Mouse (Mus musculus) limb, embryonic 14.5 days (tissue): ENCODE measurements around the gene Nsmce4a. TPM values are rescaled to one million over a fixed set of nuclear protein-coding genes. Genes with fewer than 3 reads are reported as not detected.

Experiments used
- ATAC-seq: fragments of 200-750 bp; cut with Nextera tagmentation; 2 replicates; pipeline ENCODE4 v1.8.0; 2017; ENCODE audit warnings: low read depth, moderate number of reproducible peaks, moderate TSS enrichment; ENCODE audit not compliant: low FRiP score
- DNase-seq: peaks from one replicate; pipeline ENCODE4 v3.0.0-alpha.2; 2015; ENCODE audit warnings: low spot score
- H3K27ac ChIP-seq: fragments of 300-500 bp; sonication (generic); replicated peaks from 2 replicates; pipeline ENCODE4 v1.5.1; 2014; ENCODE audit warnings: low read depth, mild to moderate bottlenecking, low read length, moderate library complexity, mixed read lengths
- H3K27me3 ChIP-seq: fragments of 300-500 bp; sonication (generic); 2 replicates; pipeline ENCODE4 v1.6.1; 2014; ENCODE audit warnings: low read length, mixed read lengths; ENCODE audit not compliant: control insufficient read depth, insufficient read depth
- H3K36me3 ChIP-seq: fragments of 300-500 bp; sonication (generic); 2 replicates; pipeline ENCODE4 v1.6.1; 2014; ENCODE audit warnings: mild to moderate bottlenecking, low read length, moderate library complexity, mixed read lengths; ENCODE audit not compliant: control insufficient read depth, insufficient read depth
- H3K4me1 ChIP-seq: fragments of 300-500 bp; sonication (generic); 2 replicates; pipeline ENCODE4 v1.6.1; 2014; ENCODE audit warnings: antibody characterized with exemption, low read length, mixed read lengths; ENCODE audit not compliant: control insufficient read depth, insufficient read depth
- H3K4me2 ChIP-seq: fragments of 300-500 bp; sonication (generic); replicated peaks from 2 replicates; pipeline ENCODE4 v1.6.1; 2014; ENCODE audit warnings: low read depth, mild to moderate bottlenecking, low read length, moderate library complexity; ENCODE audit not compliant: severe bottlenecking
- H3K4me3 ChIP-seq: fragments of 300-500 bp; sonication (generic); replicated peaks from 2 replicates; pipeline ENCODE4 v1.5.1; 2014; ENCODE audit warnings: low read length
- H3K9ac ChIP-seq: fragments of 300-500 bp; sonication (generic); 2 replicates; pipeline ENCODE4 v1.6.1; 2014; ENCODE audit warnings: mild to moderate bottlenecking, low read depth, low read length, moderate library complexity; ENCODE audit not compliant: severe bottlenecking
- H3K9me3 ChIP-seq: fragments of 300-500 bp; sonication (generic); 2 replicates; pipeline ENCODE4 v1.6.1; 2016; ENCODE audit warnings: low read length; ENCODE audit not compliant: control insufficient read depth
- POLR2A ChIP-seq: fragments of 200-500 bp; IDR thresholded peaks from 2 replicates; pipeline ENCODE4 v1.8.0; 2012; ENCODE audit warnings: inconsistent platforms, mild to moderate bottlenecking, moderate library complexity, borderline replicate concordance; ENCODE audit not compliant: insufficient read depth, insufficient read length; ENCODE audit errors: extremely low read depth
- WGBS: fragments of 180-500 bp; shearing (Covaris S2); extraction: QIAGEN DNeasy Blood & Tissue Kit; methylation state at CpG from one replicate; pipeline ENCODE4 v1.1.7; 2014; 5-methylcytosine and 5-hydroxymethylcytosine counted together
- polyA plus RNA-seq, 2 experiments: library from polyadenylated mRNA; depleted of rRNA in 1 of 2; stranded (reverse) in 1 of 2; unstranded in 1 of 2; fragments of >200 nt; fragmentation: Nextera tagmentation in 1 of 2; extraction: Ambion mirVana in 1 of 2; gene quantifications; 2 replicates each; pipeline versions ENCODE4 v1.2.1 to v1.2.3; 2012 to 2014

Nsmce4a gene
- polyA plus RNA-seq, 2 experiments, result 88.8 to 164 TPM

GRCm38 (mm10) chr7:130568783-130569436 lies 4.0 kb downstream of the Nsmce4a start:
- H3K4me2 ChIP-seq, result no peak overlapping the region
- H3K36me3 ChIP-seq, result no peaks in the 10 kb centered on the region
- ATAC-seq (no peak), DNase-seq (no peak)
- no peaks in the 10 kb centered on the region for H3K9me3 ChIP-seq
- no peaks in the 10 kb centered on the region for H3K4me1 ChIP-seq
- no peak overlapping the region for H3K4me3 ChIP-seq
- no peak overlapping the region for H3K27ac ChIP-seq
- no peaks in the 10 kb centered on the region for H3K27me3 ChIP-seq
- no peak overlapping the region for H3K9ac ChIP-seq
- 54% methylated on average over 9 of the region's 9 CpGs for WGBS
- no peak for TF ChIP-seq POLR2A

- Histone ChIP-seq H3K9ac (no peak overlapping the region), H3K27me3 (no peaks in the 10 kb centered on the region), H3K4me2 (no peak overlapping the region), H3K4me1 (no peaks in the 10 kb centered on the region), H3K27ac (no peak overlapping the region), H3K4me3 (no peak overlapping the region), H3K36me3 (no peaks in the 10 kb centered on the region), H3K9me3 (no peaks in the 10 kb centered on the region)
- 52% methylated on average over 3 of the region's 3 CpGs for WGBS
- ATAC-seq, result no peak
- TF ChIP-seq POLR2A, result no peak
- DNase-seq, result no peak
Observed at GRCm38 (mm10) chr7:130564596-130564995, 8.3 kb downstream of the Nsmce4a start.

GRCm38 (mm10) chr7:130563880-130564279 lies 9.0 kb downstream of the Nsmce4a start:
- H3K4me3 ChIP-seq, result no peak overlapping the region
- H3K27ac ChIP-seq, result no peak overlapping the region
- H3K27me3 ChIP-seq, result no peaks in the 10 kb centered on the region
- H3K9me3 ChIP-seq, result no peaks in the 10 kb centered on the region
- no peaks in the 10 kb centered on the region for H3K36me3 ChIP-seq
- TF ChIP-seq POLR2A, result no peak
- DNase-seq (no peak), ATAC-seq (no peak)
- WGBS, result 61% methylated on average over 4 of the region's 4 CpGs
- H3K4me2 ChIP-seq, result no peak overlapping the region
- H3K9ac ChIP-seq, result no peak overlapping the region
- H3K4me1 ChIP-seq, result no peaks in the 10 kb centered on the region

DNA sequence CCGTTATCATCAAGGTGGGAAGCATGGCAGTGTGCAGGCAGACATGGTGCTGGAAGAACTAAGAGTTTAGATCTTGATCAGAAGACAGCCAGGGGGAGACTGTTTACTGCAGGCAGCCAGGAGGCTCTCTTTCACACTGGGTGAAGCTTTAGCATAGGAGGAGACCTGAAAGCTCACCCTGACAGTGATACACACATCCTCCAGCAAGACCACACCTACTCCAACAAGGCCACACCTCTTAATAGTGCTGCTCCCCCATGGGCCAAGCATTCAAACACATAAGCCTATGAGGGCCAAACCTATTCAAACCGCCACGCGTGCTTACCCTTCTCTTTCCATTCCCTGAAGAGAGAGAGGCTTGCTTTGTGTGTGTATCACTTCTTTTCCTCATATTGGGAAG lies 9.6 kb downstream of the Nsmce4a start:
- H3K4me3 ChIP-seq, result no peak overlapping the region
- H3K36me3 ChIP-seq, result no peaks in the 10 kb centered on the region
- 83% methylated on average over 4 of the region's 4 CpGs for WGBS
- H3K27me3 ChIP-seq, result no peaks in the 10 kb centered on the region
- H3K27ac ChIP-seq, result no peak overlapping the region
- ATAC-seq, result no peak
- no peak overlapping the region for H3K4me2 ChIP-seq
- H3K4me1 ChIP-seq, result no peaks in the 10 kb centered on the region
- DNase-seq, result no peak
- H3K9me3 ChIP-seq, result no peaks in the 10 kb centered on the region
- TF ChIP-seq POLR2A, result no peak
- H3K9ac ChIP-seq, result no peak overlapping the region

GRCm38 (mm10) chr7:130560933-130561332 lies 12.0 kb downstream of the Nsmce4a start:
- Histone ChIP-seq H3K9ac (no peak overlapping the region), H3K4me1 (no peaks in the 10 kb centered on the region), H3K4me2 (no peak overlapping the region), H3K27ac (no peak overlapping the region), H3K9me3 (no peaks in the 10 kb centered on the region), H3K36me3 (no peaks in the 10 kb centered on the region), H3K4me3 (no peak overlapping the region), H3K27me3 (no peaks in the 10 kb centered on the region)
- WGBS, result 56% methylated on average over 1 of the region's 1 CpGs
- no peak for ATAC-seq
- no peak for TF ChIP-seq POLR2A
- no peak for DNase-seq

DNA sequence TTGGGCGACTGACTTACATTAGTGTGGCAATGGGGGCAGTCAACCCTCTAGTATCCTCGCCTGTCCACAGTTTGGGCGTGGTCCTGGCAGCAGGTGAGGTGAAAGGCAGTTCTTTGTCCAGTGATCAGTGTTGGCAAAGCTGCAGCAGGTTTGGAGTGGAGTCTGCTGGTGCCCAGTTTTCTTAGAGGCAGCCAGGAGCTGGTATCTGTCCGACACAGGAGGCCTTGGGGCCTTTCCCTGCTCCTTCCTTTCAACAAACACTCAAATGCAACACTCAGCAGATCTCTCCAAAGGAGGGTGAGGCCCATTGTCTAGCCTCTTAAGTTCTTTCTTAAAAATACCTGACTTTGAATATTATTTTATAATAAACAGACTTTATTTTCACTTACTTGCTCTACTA lies 14.3 kb downstream of the Nsmce4a start:
- Histone ChIP-seq H3K4me1 (no peaks in the 10 kb centered on the region; the same call in none of the 2 replicates), H3K27ac (no peak overlapping the region), H3K4me3 (no peak overlapping the region), H3K9ac (no peak overlapping the region), H3K27me3 (no peaks in the 10 kb centered on the region), H3K36me3 (no peaks in the 10 kb centered on the region), H3K4me2 (no peak overlapping the region), H3K9me3 (no peaks in the 10 kb centered on the region)
- DNase-seq (no peak), ATAC-seq (no peak)
- WGBS, result 73% methylated on average over 4 of the region's 4 CpGs
- no peak for TF ChIP-seq POLR2A
